11 mouse cellular contexts compared by ENCODE assay signal in genomic region chr9:110874660-110875191, GRCm38 (mm10). TPM values are rescaled to one million over a fixed set of nuclear protein-coding genes. Genes with fewer than 3 reads are reported as not detected.
DNase-seq lines count a peak whose midpoint lies in the region; ATAC-seq and TF ChIP-seq lines count a peak whose summit lies in the region.
"Had no signal": no experiment of that assay in that cellular context is flagged by ENCODE, and none has a peak within 500 bp of the region (broad histone marks: within the 10 kb centered on the region; RNA-seq: fewer than 3 reads in every experiment).

No protein-coding gene starts in this region.

- TF ChIP-seq CTCF in liver, postnatal 0 days (IDR thresholded peaks at IDR 0.05; ENCODE audit: low read depth), result no peak

- no peak overlapping the region for H3K4me3 ChIP-seq in neural tube, embryonic 11.5 days (ENCODE audit: low read depth, low read length)
- no peak overlapping the region for H3K4me3 ChIP-seq in hindbrain, embryonic 13.5 days
- H3K4me3 ChIP-seq in liver, postnatal 0 days (ENCODE audit: low read depth, low read length), result no peak overlapping the region
- H3K4me3 ChIP-seq in neural tube, embryonic 14.5 days (ENCODE audit: low read depth, low read length), result no peak overlapping the region

- no peaks in the 10 kb centered on the region for H3K9me3 ChIP-seq in neural tube, embryonic 11.5 days (ENCODE audit: control insufficient read depth, low read length)
- H3K9me3 ChIP-seq in hindbrain, embryonic 13.5 days, result no peaks in the 10 kb centered on the region
- no peaks in the 10 kb centered on the region for H3K9me3 ChIP-seq in liver, postnatal 0 days (ENCODE audit: low read length)
- no peaks in the 10 kb centered on the region for H3K9me3 ChIP-seq in neural tube, embryonic 14.5 days (ENCODE audit: control insufficient read depth, low read length)

- 10% methylated on average over 3 of the region's 3 CpGs for WGBS in neural tube, embryonic 11.5 days
- 8% methylated on average over 3 of the region's 3 CpGs for WGBS in hindbrain, embryonic 13.5 days
- 37% methylated on average over 3 of the region's 3 CpGs for WGBS in liver, postnatal 0 days (ENCODE audit: insufficient replicate concordance)
- WGBS in neural tube, embryonic 14.5 days, result 6% methylated on average over 3 of the region's 3 CpGs

- no peak overlapping the region for H3K4me2 ChIP-seq in neural tube, embryonic 11.5 days (ENCODE audit: low read depth)
- peak overlapping the region; percentile 60; the same call in 1 of the 2 replicates for H3K4me2 ChIP-seq in hindbrain, embryonic 13.5 days
- H3K4me2 ChIP-seq in liver, postnatal 0 days (ENCODE audit: low read depth, low read length), result no peak overlapping the region
- H3K4me2 ChIP-seq in neural tube, embryonic 14.5 days (ENCODE audit: low read depth, low read length), result no peak overlapping the region

- H3K4me1 ChIP-seq in neural tube, embryonic 11.5 days (ENCODE audit: control insufficient read depth, insufficient read depth, low read length), result peaks cover 21% of the 10 kb centered on the region
- H3K4me1 ChIP-seq in hindbrain, embryonic 13.5 days (replicated peaks), result peaks cover 32% of the 10 kb centered on the region
- H3K4me1 ChIP-seq in liver, postnatal 0 days (ENCODE audit: insufficient read depth), result peaks cover 17% of the 10 kb centered on the region; the same call in 1 of the 2 replicates
- peaks cover 11% of the 10 kb centered on the region; the same call in 1 of the 2 replicates for H3K4me1 ChIP-seq in neural tube, embryonic 14.5 days (ENCODE audit: control insufficient read depth, insufficient read depth, low read length)

- no peak overlapping the region for H3K9ac ChIP-seq in neural tube, embryonic 11.5 days (ENCODE audit: low read length)
- 0 out of 2 replicates have a peak overlapping the region, but pooled peaks have one; percentile 2 for H3K9ac ChIP-seq in hindbrain, embryonic 13.5 days
- H3K9ac ChIP-seq in liver, postnatal 0 days (replicated peaks), result no peak overlapping the region
- no peak overlapping the region for H3K9ac ChIP-seq in neural tube, embryonic 14.5 days (replicated peaks; ENCODE audit: low read depth, low read length)

- no peaks in the 10 kb centered on the region for H3K36me3 ChIP-seq in neural tube, embryonic 11.5 days (ENCODE audit: control insufficient read depth, insufficient read depth, low read length)
- no peaks in the 10 kb centered on the region for H3K36me3 ChIP-seq in hindbrain, embryonic 13.5 days
- no peaks in the 10 kb centered on the region for H3K36me3 ChIP-seq in liver, postnatal 0 days (replicated peaks; ENCODE audit: insufficient read depth, low read length)
- H3K36me3 ChIP-seq in neural tube, embryonic 14.5 days (ENCODE audit: control insufficient read depth, insufficient read depth, low read length), result no peaks in the 10 kb centered on the region

- ATAC-seq in neural tube, embryonic 11.5 days (ENCODE audit: insufficient read depth, low FRiP score, low TSS enrichment), result peak; percentile 47
- peak; percentile 59 for ATAC-seq in hindbrain, embryonic 13.5 days (ENCODE audit: low FRiP score)
- ATAC-seq in liver, postnatal 0 days, result no peak
- ATAC-seq in neural tube, embryonic 14.5 days (ENCODE audit: low read depth), result peak; percentile 63

- TF ChIP-seq EP300 in liver, postnatal 0 days (IDR thresholded peaks at IDR 0.05; ENCODE audit: low read depth), result no peak

- DNase-seq in neural tube, embryonic 11.5 days (ENCODE audit: low spot score), result peak; percentile 32
- no peak for DNase-seq in neural tube, embryonic 10.5 days (ENCODE audit: extremely low spot score, low spot score)
- no peak for DNase-seq in liver, postnatal 0 days
- DNase-seq in lung, postnatal 4 days, result no peak
- no peak for DNase-seq in right cerebral cortex, postnatal 10 days (ENCODE audit: low spot score in 2 of 2)
- DNase-seq in kidney, adult 8-10 months, result no peak
- DNase-seq: spleen, adult 18-20 months had no signal

- H3K27me3 ChIP-seq in neural tube, embryonic 11.5 days (ENCODE audit: control insufficient read depth, insufficient read depth, low read length), result peaks cover 19% of the 10 kb centered on the region
- peaks cover 61% of the 10 kb centered on the region for H3K27me3 ChIP-seq in hindbrain, embryonic 13.5 days
- H3K27me3 ChIP-seq in liver, postnatal 0 days (ENCODE audit: insufficient read depth, low read length), result peaks cover 7% of the 10 kb centered on the region; the same call in 1 of the 2 replicates
- peaks cover 13% of the 10 kb centered on the region for H3K27me3 ChIP-seq in neural tube, embryonic 14.5 days (ENCODE audit: control insufficient read depth, insufficient read depth, low read length)

- H3K27ac ChIP-seq in neural tube, embryonic 11.5 days (ENCODE audit: low read depth, low read length), result peak overlapping the region; percentile 27; the same call in 1 of the 2 replicates
- peak overlapping the region; percentile 66 for H3K27ac ChIP-seq in hindbrain, embryonic 13.5 days
- peak overlapping the region; percentile 37; the same call in 1 of the 2 replicates for H3K27ac ChIP-seq in liver, postnatal 0 days (ENCODE audit: low read depth)
- no peak overlapping the region for H3K27ac ChIP-seq in neural tube, embryonic 14.5 days (ENCODE audit: low read depth, low read length)

RNA-seq across cellular contexts. Expression of gene Als2cl, which starts 4.9 kb away (rescaled TPM):
- polyA plus RNA-seq in neural tube, embryonic 11.5 days (2014; fragmentation: Nextera tagmentation; extraction: Ambion mirVana), result 1.1 and 1.4 TPM in 2 replicates
- 0.90 and 1.5 TPM in 2 replicates for polyA plus RNA-seq in hindbrain, embryonic 13.5 days (2015; fragmentation: Nextera tagmentation; extraction: Ambion mirVana)
- polyA plus RNA-seq in liver, postnatal 0 days (2015; fragmentation: Nextera tagmentation; extraction: Ambion mirVana), result 2.2 TPM in 2 replicates
- polyA plus RNA-seq in neural tube, embryonic 14.5 days (2014; fragmentation: Nextera tagmentation; extraction: Ambion mirVana), result 1.5 and 2.6 TPM in 2 replicates

RNA-seq across cellular contexts. Expression of gene Tmie, which starts 5.2 kb away (rescaled TPM):
- 0.32 and 0.70 TPM in 2 replicates for polyA plus RNA-seq in neural tube, embryonic 11.5 days (2014; fragmentation: Nextera tagmentation; extraction: Ambion mirVana)
- polyA plus RNA-seq in hindbrain, embryonic 13.5 days (2015; fragmentation: Nextera tagmentation; extraction: Ambion mirVana), result 1.2 and 1.4 TPM in 2 replicates
- polyA plus RNA-seq in liver, postnatal 0 days (2015; fragmentation: Nextera tagmentation; extraction: Ambion mirVana), result 5.4 and 6.0 TPM in 2 replicates
- polyA plus RNA-seq in neural tube, embryonic 14.5 days (2014; fragmentation: Nextera tagmentation; extraction: Ambion mirVana), result 1.3 and 3.1 TPM in 2 replicates

RNA-seq across cellular contexts. Expression of gene Prss50, which starts 17.0 kb away (rescaled TPM):
- not detected in 2 replicates for polyA plus RNA-seq in neural tube, embryonic 11.5 days (2014; fragmentation: Nextera tagmentation; extraction: Ambion mirVana)
- polyA plus RNA-seq in hindbrain, embryonic 13.5 days (2015; fragmentation: Nextera tagmentation; extraction: Ambion mirVana), result 0.18 and 0.19 TPM in 2 replicates
- polyA plus RNA-seq in liver, postnatal 0 days (2015; fragmentation: Nextera tagmentation; extraction: Ambion mirVana), result 9.2 and 10.3 TPM in 2 replicates
- polyA plus RNA-seq in neural tube, embryonic 14.5 days (2014; fragmentation: Nextera tagmentation; extraction: Ambion mirVana), result 0.24 and 0.43 TPM in 2 replicates
- polyA plus RNA-seq: heart, embryonic 16.5 days had no signal

RNA-seq across cellular contexts. Expression of gene Prss46, which starts 30.4 kb away (rescaled TPM):
- not detected in 2 replicates for polyA plus RNA-seq in neural tube, embryonic 11.5 days (2014; fragmentation: Nextera tagmentation; extraction: Ambion mirVana)
- polyA plus RNA-seq in hindbrain, embryonic 13.5 days (2015; fragmentation: Nextera tagmentation; extraction: Ambion mirVana), result not detected in 2 replicates
- not detected in 2 replicates for polyA plus RNA-seq in liver, postnatal 0 days (2015; fragmentation: Nextera tagmentation; extraction: Ambion mirVana)
- polyA plus RNA-seq in neural tube, embryonic 14.5 days (2014; fragmentation: Nextera tagmentation; extraction: Ambion mirVana), result not detected in 2 replicates
- polyA plus RNA-seq: heart, embryonic 16.5 days; lung, postnatal 0 days had no signal

RNA-seq across cellular contexts. Expression of gene Prss45, which starts 40.3 kb away (rescaled TPM):
- polyA plus RNA-seq in neural tube, embryonic 11.5 days (2014; fragmentation: Nextera tagmentation; extraction: Ambion mirVana), result 0.20 TPM in 1 of 2 replicates, not detected in the other
- not detected in 2 replicates for polyA plus RNA-seq in hindbrain, embryonic 13.5 days (2015; fragmentation: Nextera tagmentation; extraction: Ambion mirVana)
- not detected in 2 replicates for polyA plus RNA-seq in liver, postnatal 0 days (2015; fragmentation: Nextera tagmentation; extraction: Ambion mirVana)
- polyA plus RNA-seq in neural tube, embryonic 14.5 days (2014; fragmentation: Nextera tagmentation; extraction: Ambion mirVana), result not detected in 2 replicates
- polyA plus RNA-seq: lung, postnatal 0 days had no signal
